Mouse (Mus musculus): ENCODE measurements at regions not wholly inside any gene's neighbourhood (a gene's known extent, or its start where the extent isn't known, plus 50 kb on each side); places are given as distances from the start of the nearest gene placed in this dataset.
A peak's percentile ranks its signal among the peaks of the same experiment; 100 is the strongest.

GRCm38 (mm10) chr6:136229791-136230190 is 56.5 kb upstream of the Grin2b start:
- intact Hi-C loops (cut with DNase I): no loop called here
- no peak for DNase-seq

GRCm38 (mm10) chr6:136235473-136235872 is 62.2 kb upstream of the Grin2b start:
- no peak for DNase-seq
- intact Hi-C loops (cut with DNase I): no loop called here

- intact Hi-C loops (cut with DNase I): no loop called here
- peak; percentile 12 for DNase-seq
Observed at GRCm38 (mm10) chr6:136238989-136239388, 65.7 kb upstream of the Grin2b start.

GRCm38 (mm10) chr6:136239416-136239815 is 66.1 kb upstream of the Grin2b start:
- DNase-seq: no peak
- intact Hi-C loops (cut with DNase I): no loop called here

- intact Hi-C loops (cut with DNase I): loop anchor here (10.0 kb wide), 1 partner anchor 113 kb away; no protein-coding TSS in a partner anchor
- DNase-seq: no peak
Observed at GRCm38 (mm10) chr6:136241574-136242311, 68.4 kb upstream of the Grin2b start.

GRCm38 (mm10) chr6:136244895-136245294 is 71.6 kb upstream of the Grin2b start:
- no peak for DNase-seq
- intact Hi-C loops (cut with DNase I): loop anchor here (10.0 kb wide), 1 partner anchor 110 kb away; no protein-coding TSS in a partner anchor

GRCm38 (mm10) chr6:136255726-136256512 is 71.4 kb upstream of the Gm8994 start:
- no peak for DNase-seq
- intact Hi-C loops (cut with DNase I): no loop called here

GRCm38 (mm10) chr6:136275742-136276141 is 51.6 kb upstream of the Gm8994 start:
- no peak for DNase-seq
- intact Hi-C loops (cut with DNase I): no loop called here

- intact Hi-C loops (cut with DNase I): no loop called here
- no peak for DNase-seq
Observed at GRCm38 (mm10) chr6:136276771-136277170, 50.6 kb upstream of the Gm8994 start.
